Mouse (Mus musculus): Measurements from ENCODE around the gene Ddx27.

Gene Ddx27

DNA sequence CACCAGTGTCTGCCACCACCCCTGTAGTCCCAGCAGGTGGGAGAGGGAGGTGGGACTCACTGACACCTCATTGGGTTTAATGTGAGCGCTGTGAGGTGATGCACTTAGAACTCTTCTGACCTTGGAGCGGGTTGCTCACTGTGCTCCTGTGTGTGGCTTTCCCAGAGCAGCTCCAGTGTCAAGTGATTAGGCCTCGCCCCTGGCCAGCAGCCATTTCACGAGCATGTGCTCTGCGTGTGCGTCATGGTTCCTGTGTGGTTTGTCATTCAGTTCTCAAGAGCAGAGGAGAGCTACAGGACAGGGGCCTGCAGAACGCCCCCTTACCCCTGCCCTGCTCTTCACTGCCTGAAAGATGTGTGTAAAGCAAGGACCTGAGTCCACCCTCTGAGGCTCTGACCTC, 13.6 kb downstream of the Ddx27 start:
- DNase-seq (ENCODE audit: low spot score) = no peak

GRCm38 (mm10) chr2:167030507-167030906, 15.5 kb downstream of the Ddx27 start:
- DNase-seq (ENCODE audit: low spot score) = no peak

DNA sequence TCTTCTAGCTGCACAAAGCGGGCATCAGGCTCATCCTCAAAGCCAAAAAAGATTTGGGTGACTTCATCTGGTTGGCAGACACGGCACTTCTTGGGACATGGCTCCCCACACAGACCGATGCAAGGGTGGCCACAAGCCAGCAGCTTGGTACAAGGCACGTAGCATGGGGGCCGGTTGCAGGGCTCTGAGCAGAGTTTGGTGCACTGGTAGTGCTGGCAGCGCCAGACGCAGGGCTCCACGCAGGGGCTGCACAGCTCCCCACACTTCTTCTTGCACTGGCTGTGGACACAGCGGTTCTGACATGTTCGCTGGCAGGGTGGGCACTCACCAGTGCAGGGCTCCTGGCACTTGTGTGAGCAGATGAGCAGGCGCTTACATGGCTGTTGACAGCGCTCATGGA, 22.7 kb downstream of the Ddx27 start:
- DNase-seq (ENCODE audit: low spot score) = no peak

GRCm38 (mm10) chr2:167038297-167038696, 23.3 kb downstream of the Ddx27 start:
- no peak for DNase-seq (ENCODE audit: low spot score)

DNA sequence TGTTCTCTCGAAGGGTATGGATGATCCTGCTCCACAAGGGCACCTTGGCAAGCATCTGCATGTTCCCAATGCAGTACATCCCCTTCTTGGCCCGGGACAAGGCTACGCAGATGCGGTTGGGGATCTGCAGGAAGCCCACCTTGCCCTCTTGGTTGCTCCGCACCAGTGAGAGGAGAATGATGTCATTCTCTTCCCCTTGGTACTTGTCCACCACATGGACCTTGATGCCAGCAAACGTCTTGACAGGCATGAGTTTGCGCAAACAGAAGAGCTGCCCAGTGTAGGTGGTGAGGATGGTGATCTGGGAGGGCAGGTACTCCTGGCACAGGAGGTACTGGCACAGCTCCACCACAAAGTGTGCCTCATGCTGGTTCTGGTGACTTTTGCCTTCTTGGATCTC, 23.7 kb downstream of the Ddx27 start:
- DNase-seq (ENCODE audit: low spot score) = no peak

DNA sequence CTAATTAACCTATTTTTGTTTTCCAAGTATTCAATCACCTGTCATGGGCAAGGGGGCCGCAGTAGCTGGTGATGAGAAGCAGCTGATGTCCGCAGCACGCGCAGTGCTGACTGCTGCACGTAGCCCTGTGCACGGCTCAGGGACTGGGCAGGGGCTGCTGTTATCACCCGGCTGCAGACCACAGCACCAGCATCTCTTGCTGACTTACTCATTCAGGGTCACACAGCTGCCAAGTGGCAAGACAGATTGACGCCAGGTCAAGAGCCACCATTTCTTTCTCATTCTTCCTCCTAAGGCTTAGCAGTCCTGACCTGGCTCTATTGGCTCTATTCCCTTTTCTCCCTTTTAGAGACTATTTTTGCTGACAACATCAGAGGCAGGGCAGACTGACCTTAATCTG, 24.4 kb downstream of the Ddx27 start:
- no peak for DNase-seq (ENCODE audit: low spot score)

- DNase-seq (ENCODE audit: low spot score) = no peak
Observed at GRCm38 (mm10) chr2:167043400-167044121, 28.6 kb downstream of the Ddx27 start.

DNA sequence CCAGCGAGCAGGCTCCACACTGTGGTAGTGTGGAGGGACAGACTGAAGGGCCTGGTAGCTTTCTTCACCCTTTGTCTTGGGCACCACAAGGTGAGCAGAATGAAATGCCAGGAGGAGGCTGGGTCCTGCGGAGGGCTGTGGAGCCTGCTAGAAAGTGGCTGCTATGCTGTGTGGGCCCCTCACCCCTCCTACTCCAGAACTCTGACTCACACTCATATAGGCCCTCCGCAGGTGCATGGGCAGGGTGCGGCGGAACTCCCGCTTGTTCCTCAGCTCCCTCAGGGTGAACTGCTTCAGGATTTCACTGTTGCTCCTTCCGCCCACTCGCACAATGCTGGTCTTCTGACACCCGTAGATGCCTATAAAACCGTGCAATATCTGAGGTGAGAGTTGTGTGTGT, 33.2 kb downstream of the Ddx27 start:
- DNase-seq (ENCODE audit: low spot score) = no peak

GRCm38 (mm10) chr2:167048698-167049358, 33.8 kb downstream of the Ddx27 start:
- DNase-seq (ENCODE audit: low spot score) = no peak

DNA sequence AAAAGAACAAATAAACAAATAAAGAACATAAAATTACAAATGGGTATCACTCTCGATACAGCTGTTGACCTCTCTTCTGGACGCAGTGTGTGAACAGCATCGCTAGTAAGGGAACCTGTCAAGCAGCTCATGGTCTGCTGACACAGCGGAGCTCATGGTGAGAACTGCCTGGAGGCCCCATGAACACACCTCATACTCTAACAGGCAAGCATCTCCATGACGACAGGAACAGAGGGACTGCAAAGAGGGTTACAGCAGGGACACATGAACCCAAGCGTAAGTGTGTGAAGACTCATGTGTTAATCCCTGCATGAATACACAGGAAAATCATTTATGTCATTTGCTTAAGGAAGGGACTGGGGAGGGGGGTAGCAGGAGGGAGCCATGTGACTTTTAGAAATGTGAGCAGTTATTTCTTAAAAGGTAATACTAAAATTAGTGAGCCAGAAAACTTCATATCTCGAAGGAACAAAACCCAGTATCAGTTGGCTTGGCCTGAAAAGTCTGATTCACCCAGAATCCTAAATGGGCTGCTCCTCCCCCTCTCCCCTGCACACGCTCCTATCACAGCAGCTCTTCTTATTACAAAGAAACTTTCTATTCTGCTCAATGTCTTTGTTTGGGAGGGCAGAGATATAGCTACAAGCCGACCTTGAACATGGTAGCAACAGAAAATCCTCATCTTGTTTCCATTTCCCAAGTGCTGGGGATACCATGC, 38.3 kb downstream of the Ddx27 start:
- no peak for DNase-seq (ENCODE audit: low spot score)

GRCm38 (mm10) chr2:167055386-167055785, 40.4 kb downstream of the Ddx27 start:
- peak; percentile 49 for DNase-seq (ENCODE audit: low spot score)

- DNase-seq (ENCODE audit: low spot score) = no peak
Observed at GRCm38 (mm10) chr2:167056210-167056941, 41.4 kb downstream of the Ddx27 start.

GRCm38 (mm10) chr2:167056942-167057323, 41.9 kb downstream of the Ddx27 start:
- DNase-seq (ENCODE audit: low spot score) = no peak

DNA sequence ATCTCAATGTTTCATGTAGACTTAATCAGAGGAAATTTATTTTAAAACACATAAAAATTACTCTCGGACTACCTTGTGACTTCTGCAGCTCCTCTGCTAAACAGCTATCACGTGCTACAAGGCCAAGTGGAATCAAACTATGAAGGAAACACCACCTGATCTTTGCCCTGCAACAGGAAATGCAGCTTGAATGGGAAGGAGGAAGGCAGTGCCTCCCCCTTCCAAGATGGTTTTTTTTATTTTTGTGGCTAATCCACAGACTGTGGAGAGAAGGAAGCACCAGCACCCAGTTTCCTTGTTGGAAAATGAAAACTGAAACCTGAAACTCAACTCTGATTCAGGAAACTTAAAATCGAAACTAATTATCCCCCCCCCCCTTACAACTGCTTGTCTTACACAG, 43.2 kb downstream of the Ddx27 start:
- no peak for DNase-seq (ENCODE audit: low spot score)

DNA sequence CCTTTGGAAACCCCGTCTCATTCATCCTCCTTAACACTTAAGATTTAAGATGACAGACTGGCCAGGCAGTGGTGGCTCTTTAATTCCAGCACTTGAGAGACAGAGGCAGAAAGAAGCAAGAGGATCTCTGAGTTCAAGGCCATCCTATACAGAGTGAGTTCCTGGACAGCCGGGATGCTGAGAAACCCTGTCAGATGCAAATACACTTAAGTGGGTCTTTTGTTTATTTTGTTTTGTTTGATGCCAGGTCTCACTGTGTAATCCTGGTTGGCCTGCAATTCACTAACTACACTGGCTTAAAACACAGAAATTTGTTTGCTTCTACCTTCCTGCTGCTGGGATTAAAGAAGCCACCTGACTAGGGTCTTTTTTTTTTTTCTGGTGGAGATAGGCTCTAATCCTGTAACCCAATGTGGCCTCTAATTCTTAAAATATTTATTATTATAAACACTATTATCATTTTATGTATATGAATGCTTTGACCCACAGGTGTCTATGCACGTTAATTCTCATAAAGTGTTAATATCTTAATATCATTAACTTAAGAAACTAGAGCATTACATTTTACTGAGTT, 43.9 kb downstream of the Ddx27 start:
- no peak for DNase-seq (ENCODE audit: low spot score)

DNA sequence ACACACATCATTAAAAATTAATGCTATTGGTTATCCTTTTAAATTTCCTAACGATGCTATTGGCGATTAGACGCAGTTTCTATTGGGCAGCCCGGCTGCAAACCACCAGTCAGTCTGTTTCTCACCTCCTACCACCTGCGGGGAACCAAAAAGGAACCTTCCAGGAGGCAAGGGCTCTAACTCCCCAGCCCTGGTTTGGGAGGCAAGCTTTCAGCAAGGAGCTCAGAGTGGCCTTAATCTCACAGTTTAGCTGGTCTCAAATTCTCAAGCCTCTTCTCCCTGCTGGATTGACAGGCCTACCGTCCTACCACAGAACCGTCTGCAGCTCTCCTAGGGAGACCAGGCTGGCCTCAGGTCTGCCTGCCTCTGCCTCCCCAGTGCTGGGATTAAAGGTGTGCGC, 44.5 kb downstream of the Ddx27 start:
- no peak for DNase-seq (ENCODE audit: low spot score)

GRCm38 (mm10) chr2:167059960-167060359, 45.0 kb downstream of the Ddx27 start:
- no peak for DNase-seq (ENCODE audit: low spot score)

- no peak for DNase-seq (ENCODE audit: low spot score)
Observed at GRCm38 (mm10) chr2:167060360-167060759, 45.4 kb downstream of the Ddx27 start.

DNA sequence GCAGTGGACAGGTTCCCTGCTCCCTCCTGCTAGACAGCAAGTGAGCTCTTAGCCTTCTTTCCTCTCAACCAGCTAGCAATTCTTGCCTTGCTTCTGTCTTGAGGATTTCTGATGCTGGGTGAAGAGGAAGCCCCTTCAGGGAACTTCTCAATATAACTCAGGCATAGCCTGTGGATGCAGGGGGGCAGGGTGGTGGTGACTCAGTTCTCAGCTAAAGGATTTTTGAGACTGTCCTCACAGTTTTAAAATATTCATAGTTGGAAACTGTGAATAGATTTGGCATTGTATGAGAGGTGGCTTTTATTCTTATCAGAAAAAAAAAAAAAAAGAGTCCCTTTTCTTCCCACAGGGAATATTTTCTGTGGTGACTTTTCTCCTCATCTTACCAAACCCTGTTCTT, 45.8 kb downstream of the Ddx27 start:
- DNase-seq (ENCODE audit: low spot score) = no peak

DNA sequence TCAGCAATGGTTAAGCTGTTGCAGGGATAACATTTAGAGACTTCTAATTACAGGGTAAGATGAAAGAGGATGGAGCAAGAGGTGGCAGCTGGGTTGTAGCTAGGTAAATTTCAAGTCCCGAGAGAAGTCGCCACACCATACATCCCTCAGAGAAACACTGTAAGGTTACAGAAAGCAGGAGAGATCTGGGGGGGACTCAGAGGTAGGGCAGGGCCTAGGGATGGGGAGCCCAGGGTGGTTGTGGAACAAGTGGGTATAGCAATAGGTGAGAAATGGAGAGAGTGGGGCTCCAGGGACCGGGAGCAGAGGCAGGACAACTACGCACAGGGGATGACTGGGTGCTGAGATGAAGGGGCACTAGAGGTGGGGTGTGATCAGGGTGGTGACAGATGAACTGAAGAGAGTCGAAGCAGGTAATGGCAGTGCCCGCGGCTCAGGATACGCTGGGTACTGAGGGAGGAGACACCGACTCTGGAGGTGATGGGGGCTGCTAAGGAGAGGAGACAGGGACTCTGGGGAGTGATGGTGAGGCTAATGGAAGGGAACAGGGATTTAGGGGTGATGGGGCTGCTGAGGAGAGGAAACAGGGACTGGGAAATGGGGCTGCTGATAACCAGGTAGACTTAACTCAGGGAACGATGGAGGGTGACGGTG, 46.5 kb downstream of the Ddx27 start:
- DNase-seq (ENCODE audit: low spot score) = no peak

GRCm38 (mm10) chr2:167062497-167062911, 47.5 kb downstream of the Ddx27 start:
- peak; percentile 90 for DNase-seq (ENCODE audit: low spot score)
